ENCODE assay signal across 14 mouse cellular contexts in the genomic region with DNA sequence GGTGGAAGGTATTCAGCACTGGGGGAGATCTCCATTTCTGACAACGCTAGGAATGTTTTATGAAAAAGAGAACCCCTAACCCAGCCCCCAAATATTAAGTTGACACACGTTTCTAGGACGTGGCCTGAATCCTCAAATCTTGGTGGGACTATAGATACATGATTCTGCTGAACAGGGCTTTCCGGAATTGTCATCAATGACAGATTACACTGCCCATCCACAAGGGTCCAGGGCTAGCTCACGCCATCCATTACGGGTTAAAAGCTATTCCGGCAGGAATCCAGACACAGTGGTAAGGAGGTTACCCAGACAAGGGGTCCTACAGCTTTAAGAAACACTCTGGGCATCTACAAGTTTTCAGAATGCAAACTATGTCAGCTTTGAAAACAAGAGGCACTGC.
"Had no signal": no experiment of that assay in that cellular context is flagged by ENCODE, and none has a peak within 500 bp of the region (broad histone marks: within the 10 kb centered on the region; RNA-seq: fewer than 3 reads in every experiment).

No protein-coding gene starts in this region.

- H3K9me3 ChIP-seq: limb, embryonic 15.5 days; liver, embryonic 12.5 days; neural tube, embryonic 15.5 days had no signal

- DNase-seq: kidney, adult 8-10 months; kidney, postnatal 25 days; layer of hippocampus, adult 9-11 months; layer of hippocampus, postnatal 36 days; lung, embryonic 14.5 days; lung, postnatal 10 days; lung, postnatal 4 days; right cerebral cortex, adult 18-20 months had no signal

- H3K9ac ChIP-seq: limb, embryonic 15.5 days; liver, embryonic 12.5 days; lung, embryonic 14.5 days; neural tube, embryonic 15.5 days had no signal

- H3K27ac ChIP-seq: limb, embryonic 15.5 days; liver, embryonic 12.5 days; neural tube, embryonic 15.5 days; stomach, postnatal 0 days had no signal

- ATAC-seq: intestine, postnatal 0 days; liver, embryonic 12.5 days had no signal

- H3K36me3 ChIP-seq: limb, embryonic 15.5 days; liver, embryonic 12.5 days; neural tube, embryonic 15.5 days had no signal

- H3K4me3 ChIP-seq: limb, embryonic 15.5 days; liver, embryonic 12.5 days; myocyte; neural tube, embryonic 15.5 days had no signal

- H3K27me3 ChIP-seq: limb, embryonic 15.5 days; liver, embryonic 12.5 days; neural tube, embryonic 15.5 days had no signal

- H3K4me2 ChIP-seq: limb, embryonic 15.5 days; liver, embryonic 12.5 days; lung, embryonic 14.5 days; neural tube, embryonic 15.5 days had no signal

- H3K4me1 ChIP-seq: limb, embryonic 15.5 days; liver, embryonic 12.5 days; neural tube, embryonic 15.5 days had no signal
